Mouse (Mus musculus): ENCODE data around the gene Ltbr. TPM values are rescaled to one million over a fixed set of nuclear protein-coding genes. Genes with fewer than 3 reads are reported as not detected.

Gene Ltbr
- polyA plus RNA-seq, 1 experiment = 83.0 TPM

DNA sequence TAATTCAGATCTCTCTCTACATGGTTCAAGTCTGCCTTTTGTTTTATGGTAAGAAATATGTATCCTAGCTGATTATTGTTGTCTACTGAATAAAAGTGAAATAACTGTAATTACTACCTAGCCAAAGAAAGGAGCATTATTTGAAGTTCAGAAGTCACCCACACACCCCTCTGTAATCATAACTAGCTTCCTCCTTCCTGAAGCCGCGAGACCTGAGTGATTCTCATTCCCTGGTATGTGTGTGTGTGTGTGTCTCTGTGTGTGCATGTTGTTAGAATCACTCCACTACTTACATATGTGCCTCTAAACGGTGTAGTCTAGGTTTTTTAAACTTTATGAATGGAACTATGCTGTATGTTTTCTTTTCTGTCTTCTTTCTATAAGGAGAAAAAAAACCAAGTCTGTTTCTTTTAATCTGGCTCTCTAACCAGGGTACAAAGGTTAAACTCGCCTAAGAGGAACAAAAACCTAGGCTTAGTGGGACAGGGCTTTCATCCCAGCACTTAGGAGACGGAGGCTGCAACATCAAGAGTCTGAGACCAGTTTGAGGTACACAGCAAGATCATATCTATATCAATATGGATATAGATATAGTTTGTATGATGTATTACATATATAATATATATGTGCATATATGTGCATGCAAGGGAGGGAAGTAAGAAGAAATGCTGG lies 16.4 kb downstream of the Ltbr start:
- no peak for TF ChIP-seq MYOD1 (IDR thresholded peaks at IDR 0.05; ENCODE audit: control insufficient read depth, insufficient read length, low read depth)
- no peak for TF ChIP-seq CTCF (IDR thresholded peaks at IDR 0.05; ENCODE audit: control insufficient read depth, insufficient read depth, insufficient read length)
- TF ChIP-seq CEBPB (IDR thresholded peaks at IDR 0.05; ENCODE audit: low read depth) = no peak
- no peak for TF ChIP-seq MYOG (IDR thresholded peaks at IDR 0.05; ENCODE audit: control insufficient read depth, extremely low read depth, insufficient read length)
- TF ChIP-seq FOSL1 (IDR thresholded peaks at IDR 0.05; ENCODE audit: insufficient read depth, low read length, poor library complexity, severe bottlenecking) = no peak
- Histone ChIP-seq H3K79me2 (ENCODE audit: control insufficient read depth, insufficient read depth) (no peaks in the 10 kb centered on the region), H3K27me3 (ENCODE audit: control insufficient read depth, insufficient read depth, insufficient read length) (no peaks in the 10 kb centered on the region), H3ac (ENCODE audit: control insufficient read depth, insufficient read length, low read depth) (no peak overlapping the region), H3K79me3 (ENCODE audit: low read depth) (no peaks in the 10 kb centered on the region), H3K36me3 (ENCODE audit: control insufficient read depth, insufficient read depth) (no peaks in the 10 kb centered on the region), H3K4me3 (ENCODE audit: insufficient read depth, poor library complexity, severe bottlenecking) (no peak overlapping the region)

DNA sequence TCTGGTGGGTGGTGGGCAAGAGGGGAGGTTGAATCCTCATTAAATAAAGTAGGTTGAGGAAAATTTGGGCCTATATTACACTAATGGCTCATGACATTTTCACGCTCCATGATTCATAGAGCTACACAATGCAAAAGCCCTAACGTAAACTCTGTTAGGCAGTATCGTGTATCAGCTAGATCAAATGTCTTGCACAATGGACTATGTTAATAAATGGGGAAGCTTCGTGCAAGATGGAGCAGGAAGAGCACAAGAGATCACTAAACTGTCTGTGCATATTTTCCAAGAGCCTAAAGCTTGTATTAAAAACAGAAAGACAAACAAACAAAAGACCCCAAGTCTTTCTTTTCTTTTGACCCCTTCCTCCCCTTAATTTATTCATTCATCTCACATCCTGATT lies 19.6 kb downstream of the Ltbr start:
- Histone ChIP-seq H3K79me3 (ENCODE audit: low read depth) (no peaks in the 10 kb centered on the region), H3K27me3 (ENCODE audit: control insufficient read depth, insufficient read depth, insufficient read length) (no peaks in the 10 kb centered on the region), H3K4me3 (ENCODE audit: insufficient read depth, poor library complexity, severe bottlenecking) (no peak overlapping the region), H3K79me2 (ENCODE audit: control insufficient read depth, insufficient read depth) (no peaks in the 10 kb centered on the region), H3K36me3 (ENCODE audit: control insufficient read depth, insufficient read depth) (no peaks in the 10 kb centered on the region), H3ac (ENCODE audit: control insufficient read depth, insufficient read length, low read depth) (no peak overlapping the region)
- no peak for TF ChIP-seq MYOG (IDR thresholded peaks at IDR 0.05; ENCODE audit: control insufficient read depth, extremely low read depth, insufficient read length)
- TF ChIP-seq CEBPB (IDR thresholded peaks at IDR 0.05; ENCODE audit: low read depth) = no peak
- no peak for TF ChIP-seq MYOD1 (IDR thresholded peaks at IDR 0.05; ENCODE audit: control insufficient read depth, insufficient read length, low read depth)
- TF ChIP-seq USF1 (IDR thresholded peaks at IDR 0.05; ENCODE audit: low read depth) = no peak
- no peak for TF ChIP-seq CTCF (IDR thresholded peaks at IDR 0.05; ENCODE audit: control insufficient read depth, insufficient read depth, insufficient read length)
- TF ChIP-seq MAX (IDR thresholded peaks at IDR 0.05) = no peak
- TF ChIP-seq FOSL1 (IDR thresholded peaks at IDR 0.05; ENCODE audit: insufficient read depth, low read length, poor library complexity, severe bottlenecking) = no peak

- TF ChIP-seq FOSL1 (IDR thresholded peaks at IDR 0.05; ENCODE audit: insufficient read depth, low read length, poor library complexity, severe bottlenecking) = no peak
- TF ChIP-seq USF1 (IDR thresholded peaks at IDR 0.05; ENCODE audit: low read depth) = no peak
- no peak for TF ChIP-seq MAX (IDR thresholded peaks at IDR 0.05)
- TF ChIP-seq MYOD1 (IDR thresholded peaks at IDR 0.05; ENCODE audit: control insufficient read depth, insufficient read length, low read depth) = no peak
- no peak for TF ChIP-seq CEBPB (IDR thresholded peaks at IDR 0.05; ENCODE audit: low read depth)
- TF ChIP-seq MYOG (IDR thresholded peaks at IDR 0.05; ENCODE audit: control insufficient read depth, extremely low read depth, insufficient read length) = no peak
- no peak for TF ChIP-seq CTCF (IDR thresholded peaks at IDR 0.05; ENCODE audit: control insufficient read depth, insufficient read depth, insufficient read length)
- Histone ChIP-seq H3K79me2 (ENCODE audit: control insufficient read depth, insufficient read depth) (no peaks in the 10 kb centered on the region), H3K27me3 (ENCODE audit: control insufficient read depth, insufficient read depth, insufficient read length) (peaks cover 3% of the 10 kb centered on the region), H3ac (ENCODE audit: control insufficient read depth, insufficient read length, low read depth) (no peak overlapping the region), H3K79me3 (ENCODE audit: low read depth) (no peaks in the 10 kb centered on the region), H3K4me3 (ENCODE audit: insufficient read depth, poor library complexity, severe bottlenecking) (no peak overlapping the region), H3K36me3 (ENCODE audit: control insufficient read depth, insufficient read depth) (no peaks in the 10 kb centered on the region)
Measured at GRCm38 (mm10) chr6:125292256-125292655, 21.4 kb downstream of the Ltbr start.

DNA sequence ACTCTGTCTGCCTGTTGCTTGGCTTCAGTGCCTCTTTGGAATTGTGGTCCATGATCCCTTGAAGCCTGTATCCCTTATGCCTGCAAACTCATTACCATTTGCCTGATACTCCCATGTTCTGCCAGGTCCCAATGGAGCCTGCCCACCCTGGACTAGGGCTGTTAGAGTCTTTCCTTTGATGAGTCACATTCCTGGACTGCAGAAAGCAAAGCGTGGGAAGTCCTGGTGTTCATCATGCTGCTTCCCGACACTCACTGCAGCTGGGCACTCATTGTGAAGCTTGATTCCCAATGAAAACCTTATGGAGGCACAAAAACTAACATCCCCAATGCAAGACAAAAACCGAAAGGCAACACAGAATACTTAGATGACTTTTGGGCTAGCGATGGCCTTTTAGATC lies 22.4 kb downstream of the Ltbr start:
- no peaks in the 10 kb centered on the region for H3K79me2 ChIP-seq (ENCODE audit: control insufficient read depth, insufficient read depth)
- no peak overlapping the region for H3K4me3 ChIP-seq (ENCODE audit: insufficient read depth, poor library complexity, severe bottlenecking)
- H3ac ChIP-seq (ENCODE audit: control insufficient read depth, insufficient read length, low read depth) = no peak overlapping the region
- peaks cover 3% of the 10 kb centered on the region for H3K27me3 ChIP-seq (ENCODE audit: control insufficient read depth, insufficient read depth, insufficient read length)
- TF ChIP-seq MYOG (IDR thresholded peaks at IDR 0.05; ENCODE audit: control insufficient read depth, extremely low read depth, insufficient read length) (no peak), CTCF (IDR thresholded peaks at IDR 0.05; ENCODE audit: control insufficient read depth, insufficient read depth, insufficient read length) (no peak)
- H3K36me3 ChIP-seq (ENCODE audit: control insufficient read depth, insufficient read depth) = no peaks in the 10 kb centered on the region
- no peaks in the 10 kb centered on the region for H3K79me3 ChIP-seq (ENCODE audit: low read depth)

GRCm38 (mm10) chr6:125288730-125289129 lies 25.0 kb downstream of the Ltbr start:
- Histone ChIP-seq H3K79me2 (ENCODE audit: control insufficient read depth, insufficient read depth) (no peaks in the 10 kb centered on the region), H3K27me3 (ENCODE audit: control insufficient read depth, insufficient read depth, insufficient read length) (peaks cover 3% of the 10 kb centered on the region), H3K4me3 (ENCODE audit: insufficient read depth, poor library complexity, severe bottlenecking) (no peak overlapping the region), H3ac (ENCODE audit: control insufficient read depth, insufficient read length, low read depth) (no peak overlapping the region), H3K36me3 (ENCODE audit: control insufficient read depth, insufficient read depth) (no peaks in the 10 kb centered on the region), H3K79me3 (ENCODE audit: low read depth) (no peaks in the 10 kb centered on the region)
- TF ChIP-seq MYOG (IDR thresholded peaks at IDR 0.05; ENCODE audit: control insufficient read depth, extremely low read depth, insufficient read length) = no peak
- TF ChIP-seq CEBPB (IDR thresholded peaks at IDR 0.05; ENCODE audit: low read depth) = no peak
- TF ChIP-seq USF1 (IDR thresholded peaks at IDR 0.05; ENCODE audit: low read depth) = no peak
- no peak for TF ChIP-seq FOSL1 (IDR thresholded peaks at IDR 0.05; ENCODE audit: insufficient read depth, low read length, poor library complexity, severe bottlenecking)
- no peak for TF ChIP-seq MAX (IDR thresholded peaks at IDR 0.05)
- TF ChIP-seq MYOD1 (IDR thresholded peaks at IDR 0.05; ENCODE audit: control insufficient read depth, insufficient read length, low read depth) = no peak
- no peak for TF ChIP-seq CTCF (IDR thresholded peaks at IDR 0.05; ENCODE audit: control insufficient read depth, insufficient read depth, insufficient read length)

- no peaks in the 10 kb centered on the region for H3K79me2 ChIP-seq (ENCODE audit: control insufficient read depth, insufficient read depth)
- no peaks in the 10 kb centered on the region for H3K36me3 ChIP-seq (ENCODE audit: control insufficient read depth, insufficient read depth)
- no peak overlapping the region for H3K4me3 ChIP-seq (ENCODE audit: insufficient read depth, poor library complexity, severe bottlenecking)
- TF ChIP-seq USF1 (IDR thresholded peaks at IDR 0.05; ENCODE audit: low read depth) = no peak
- TF ChIP-seq MAX (IDR thresholded peaks at IDR 0.05) = no peak
- H3ac ChIP-seq (ENCODE audit: control insufficient read depth, insufficient read length, low read depth) = no peak overlapping the region
- H3K27me3 ChIP-seq (ENCODE audit: control insufficient read depth, insufficient read depth, insufficient read length) = peaks cover 3% of the 10 kb centered on the region
- H3K79me3 ChIP-seq (ENCODE audit: low read depth) = no peaks in the 10 kb centered on the region
Measured at GRCm38 (mm10) chr6:125286944-125287343, 26.7 kb downstream of the Ltbr start.
